Mouse (Mus musculus) midbrain, postnatal 0 days (tissue): Measurements from ENCODE around the gene Idh3a. TPM values are rescaled to one million over a fixed set of nuclear protein-coding genes. Genes with fewer than 3 reads are reported as not detected.

Source experiments
- ATAC-seq: fragments of 200-750 bp; cut with Nextera tagmentation; 2 replicates; pipeline ENCODE4 v1.8.0; 2017; ENCODE audit warnings: moderate number of reproducible peaks, mild to moderate bottlenecking, moderate TSS enrichment, moderate library complexity; ENCODE audit not compliant: low FRiP score
- DNase-seq: peaks from one replicate; pipeline ENCODE4 v3.0.0-alpha.2; 2015; ENCODE audit warnings: low spot score
- H3K27ac ChIP-seq: fragments of 300-500 bp; sonication (generic); 2 replicates; pipeline ENCODE4 v1.5.1; 2014; ENCODE audit warnings: low read depth, mild to moderate bottlenecking, low read length, mixed read lengths
- H3K27me3 ChIP-seq: fragments of 300-500 bp; sonication (generic); 2 replicates; pipeline ENCODE4 v1.6.1; 2014; ENCODE audit warnings: low read length, control low read depth, mixed read lengths; ENCODE audit not compliant: insufficient read depth
- H3K36me3 ChIP-seq: fragments of 300-500 bp; sonication (generic); 2 replicates; pipeline ENCODE4 v1.6.1; 2014; ENCODE audit warnings: low read length, control low read depth, mixed read lengths; ENCODE audit not compliant: insufficient read depth
- H3K4me1 ChIP-seq: fragments of 300-500 bp; sonication (generic); 2 replicates; pipeline ENCODE4 v1.6.1; 2014; ENCODE audit warnings: mild to moderate bottlenecking, control low read depth, antibody characterized with exemption, low read length, mixed read lengths; ENCODE audit not compliant: insufficient read depth
- H3K4me2 ChIP-seq: fragments of 300-500 bp; sonication (generic); 2 replicates; pipeline ENCODE4 v1.6.1; 2014; ENCODE audit warnings: low read depth, mild to moderate bottlenecking, low read length, mixed read lengths; ENCODE audit not compliant: poor library complexity, severe bottlenecking
- H3K4me3 ChIP-seq: fragments of 300-500 bp; sonication (generic); 2 replicates; pipeline ENCODE4 v1.5.1; 2014; ENCODE audit warnings: low read depth, mild to moderate bottlenecking, low read length, moderate library complexity
- H3K9ac ChIP-seq: fragments of 300-500 bp; sonication (generic); replicated peaks from 2 replicates; pipeline ENCODE4 v1.6.1; 2014; ENCODE audit warnings: mild to moderate bottlenecking, low read length, moderate library complexity, mixed read lengths; ENCODE audit not compliant: poor library complexity, severe bottlenecking
- H3K9me3 ChIP-seq: fragments of 300-500 bp; sonication (generic); 2 replicates; pipeline ENCODE4 v1.6.1; 2016; ENCODE audit warnings: low read length, control low read depth
- CTCF ChIP-seq: IDR thresholded peaks from 2 replicates; pipeline ENCODE4 v1.5.1; 2016; ENCODE audit warnings: antibody characterized with exemption, mild to moderate bottlenecking
- WGBS: fragments of 180-500 bp; shearing (Covaris S2); extraction: QIAGEN DNeasy Blood & Tissue Kit; methylation state at CpG from one replicate; pipeline ENCODE4 v1.1.7; 2014; 5-methylcytosine and 5-hydroxymethylcytosine counted together
- polyA plus RNA-seq: library from polyadenylated mRNA; unstranded; fragments of >200 nt; fragmentation: Nextera tagmentation; extraction: Ambion mirVana; gene quantifications from 2 replicates; pipeline ENCODE4 v1.2.1, GENCODE M21; 2015
- total RNA-seq: library from RNA; depleted of rRNA; stranded (reverse); fragments of >200 nt; gene quantifications from 2 replicates; pipeline ENCODE4 v1.2.3, GENCODE M21; 2014

Idh3a gene
- total and polyA plus RNA-seq, 2 experiments from 2014 or later: 87.2 to 184 TPM

GRCm38 (mm10) chr9:54596752-54597465, 10.8 kb downstream of the Idh3a start:
- Histone ChIP-seq H3K9me3 (no peaks in the 10 kb centered on the region), H3K9ac (no peak overlapping the region), H3K27ac (no peak overlapping the region), H3K27me3 (no peaks in the 10 kb centered on the region), H3K4me3 (no peak overlapping the region), H3K4me1 (no peaks in the 10 kb centered on the region), H3K36me3 (peaks cover 80% of the 10 kb centered on the region), H3K4me2 (no peak overlapping the region)
- ATAC-seq (no peak), DNase-seq (no peak)
- TF ChIP-seq CTCF: no peak
- WGBS: 96% methylated on average over 15 of the region's 15 CpGs

- H3K27me3 ChIP-seq: no peaks in the 10 kb centered on the region
- no peak overlapping the region for H3K9ac ChIP-seq
- no peak for ATAC-seq
- no peak overlapping the region for H3K4me2 ChIP-seq
- no peak overlapping the region for H3K27ac ChIP-seq
- DNase-seq: no peak
- no peaks in the 10 kb centered on the region for H3K9me3 ChIP-seq
- peaks cover 52% of the 10 kb centered on the region for H3K36me3 ChIP-seq
- no peak for TF ChIP-seq CTCF
- no peak overlapping the region for H3K4me3 ChIP-seq
- WGBS: 63% methylated on average over 2 of the region's 2 CpGs
- H3K4me1 ChIP-seq: no peaks in the 10 kb centered on the region
Observed at GRCm38 (mm10) chr9:54602386-54602785, 16.3 kb downstream of the Idh3a start.

- 49% methylated on average over 7 of the region's 7 CpGs for WGBS
Observed at GRCm38 (mm10) chr9:54602916-54603315, 16.8 kb downstream of the Idh3a start.

GRCm38 (mm10) chr9:54604131-54604654, 18.1 kb downstream of the Idh3a start:
- no peak for TF ChIP-seq CTCF
- no peak overlapping the region for H3K4me2 ChIP-seq
- no peaks in the 10 kb centered on the region for H3K9me3 ChIP-seq
- H3K4me1 ChIP-seq: no peaks in the 10 kb centered on the region
- H3K9ac ChIP-seq: no peak overlapping the region
- H3K27me3 ChIP-seq: no peaks in the 10 kb centered on the region
- no peak for ATAC-seq
- H3K36me3 ChIP-seq: peaks cover 36% of the 10 kb centered on the region
- no peak overlapping the region for H3K4me3 ChIP-seq
- DNase-seq: no peak
- WGBS: 67% methylated on average over 5 of the region's 5 CpGs
- no peak overlapping the region for H3K27ac ChIP-seq

More at GRCm38 (mm10) chr9:54602916-54603315, 16.8 kb downstream of the Idh3a start:
- no peak for TF ChIP-seq CTCF
- Histone ChIP-seq H3K36me3 (peaks cover 47% of the 10 kb centered on the region), H3K4me2 (no peak overlapping the region), H3K9me3 (no peaks in the 10 kb centered on the region), H3K4me1 (no peaks in the 10 kb centered on the region), H3K27ac (no peak overlapping the region), H3K27me3 (no peaks in the 10 kb centered on the region), H3K9ac (no peak overlapping the region), H3K4me3 (no peak overlapping the region)
- ATAC-seq (no peak), DNase-seq (no peak)

GRCm38 (mm10) chr9:54604886-54605285, 18.8 kb downstream of the Idh3a start:
- DNase-seq (peak; percentile 59), ATAC-seq (no peak)
- Histone ChIP-seq H3K36me3 (peaks cover 32% of the 10 kb centered on the region), H3K9ac (no peak overlapping the region), H3K27ac (no peak overlapping the region), H3K4me3 (no peak overlapping the region), H3K27me3 (no peaks in the 10 kb centered on the region), H3K4me1 (no peaks in the 10 kb centered on the region), H3K4me2 (no peak overlapping the region), H3K9me3 (no peaks in the 10 kb centered on the region)
- 57% methylated on average over 4 of the region's 4 CpGs for WGBS
- TF ChIP-seq CTCF: peak; percentile 66

DNA sequence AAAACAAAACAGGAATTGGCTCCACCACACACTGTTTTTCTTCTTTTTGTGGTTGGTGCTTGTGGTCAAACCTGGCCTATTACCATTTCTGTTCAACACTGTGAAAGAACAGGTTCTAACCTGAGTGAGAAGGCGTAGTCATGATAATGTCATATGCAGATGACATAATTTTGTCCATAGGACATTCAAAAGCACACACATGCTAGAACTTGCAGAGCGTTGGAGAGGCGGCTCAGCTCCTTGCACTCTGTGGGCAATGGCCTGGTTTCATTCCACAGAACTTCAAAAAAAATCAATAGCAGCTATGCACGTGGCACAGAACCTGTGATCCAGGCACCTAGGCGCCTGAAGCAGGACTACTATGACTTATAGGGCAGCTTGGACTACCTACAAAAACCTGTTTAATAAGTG, 26.7 kb downstream of the Idh3a start:
- no peak overlapping the region for H3K4me3 ChIP-seq
- no peaks in the 10 kb centered on the region for H3K36me3 ChIP-seq
- TF ChIP-seq CTCF: no peak
- no peak overlapping the region for H3K4me2 ChIP-seq
- no peak overlapping the region for H3K27ac ChIP-seq
- H3K4me1 ChIP-seq: no peaks in the 10 kb centered on the region
- H3K9ac ChIP-seq: no peak overlapping the region
- WGBS: 84% methylated on average over 5 of the region's 5 CpGs
- H3K9me3 ChIP-seq: no peaks in the 10 kb centered on the region
- H3K27me3 ChIP-seq: no peaks in the 10 kb centered on the region
- DNase-seq (no peak), ATAC-seq (no peak)
